Mouse (Mus musculus): Measurements from ENCODE around the gene Pin4. TPM values are rescaled to one million over a fixed set of nuclear protein-coding genes. Genes with fewer than 3 reads are reported as not detected.

Gene Pin4
- total and polyA plus RNA-seq, 3 experiments, result 50.6 to 122 TPM; not detected in 1

GRCm38 (mm10) chrX:102166986-102167385 is 47.7 kb downstream of the Pin4 start:
- Histone ChIP-seq H3K4me3 (ENCODE audit: control insufficient read depth in 1 of 2, insufficient read depth in 1 of 2, low read depth in 2 of 2, low read length in 2 of 2) (no peak overlapping the region), H3K9ac (ENCODE audit: control insufficient read depth, low read depth, low read length, poor library complexity, severe bottlenecking) (no peak overlapping the region), H3K9me3 (replicated peaks; ENCODE audit: insufficient read depth, low read length) (no peaks in the 10 kb centered on the region), H3K27me3 (ENCODE audit: control insufficient read depth in 1 of 2, insufficient read depth in 2 of 2, low read length in 2 of 2) (no peaks in the 10 kb centered on the region), H3K36me3 (ENCODE audit: control insufficient read depth in 1 of 2, insufficient read depth in 2 of 2, low read length in 2 of 2) (peaks cover 0 to 9% of the 10 kb centered on the region in 2 experiments; a peak in 2 of 4 replicates), H3K79me2 (ENCODE audit: control insufficient read depth, insufficient read depth, low read length, poor library complexity) (no peaks in the 10 kb centered on the region), H3K27ac (ENCODE audit: control insufficient read depth, low read depth, low read length) (no peak overlapping the region), H3K4me1 (ENCODE audit: control insufficient read depth in 1 of 2, insufficient read depth in 2 of 2, low read length in 2 of 2) (peaks cover 8% of the 10 kb centered on the region in 2 experiments)
- TF ChIP-seq MAFK (IDR thresholded peaks at IDR 0.05; ENCODE audit: borderline replicate concordance, low read depth, low read length), result no peak
- TF ChIP-seq MYC (IDR thresholded peaks at IDR 0.05; ENCODE audit: low read depth, low read length), result no peak
- TF ChIP-seq GATA1 (IDR thresholded peaks at IDR 0.05; ENCODE audit: low read depth, low read length), result no peak
- TF ChIP-seq CHD1 (IDR thresholded peaks at IDR 0.05; ENCODE audit: low read depth, low read length), result no peak
- no peak for TF ChIP-seq POLR2AphosphoS2 (IDR thresholded peaks at IDR 0.05; ENCODE audit: low read length)
- no peak for TF ChIP-seq POLR2A (IDR thresholded peaks at IDR 0.05; ENCODE audit: control insufficient read depth in 1 of 2, insufficient read depth in 1 of 2, low read depth in 1 of 2, low read length in 2 of 2, poor library complexity in 1 of 2)
- TF ChIP-seq EP300 (IDR thresholded peaks at IDR 0.05; ENCODE audit: low read depth in 1 of 2, low read length in 2 of 2), result no peak
- no peak for TF ChIP-seq ZNF384 (IDR thresholded peaks at IDR 0.05; ENCODE audit: low read depth, low read length)
- TF ChIP-seq RCOR1 (IDR thresholded peaks at IDR 0.05; ENCODE audit: low read depth, low read length), result no peak
- no peak for TF ChIP-seq MYB (IDR thresholded peaks at IDR 0.05; ENCODE audit: low read depth, low read length)
- no peak for TF ChIP-seq JUND (IDR thresholded peaks at IDR 0.05; ENCODE audit: low read depth, low read length)
- TF ChIP-seq E2F4 (IDR thresholded peaks at IDR 0.05; ENCODE audit: borderline replicate concordance, low read depth, low read length), result no peak
- TF ChIP-seq RAD21 (IDR thresholded peaks at IDR 0.05; ENCODE audit: low read depth, low read length), result no peak
- TF ChIP-seq HCFC1 (IDR thresholded peaks at IDR 0.05; ENCODE audit: low read depth, low read length), result no peak
- DNase-seq (ENCODE audit: low read depth, low spot score), result no peak

DNA sequence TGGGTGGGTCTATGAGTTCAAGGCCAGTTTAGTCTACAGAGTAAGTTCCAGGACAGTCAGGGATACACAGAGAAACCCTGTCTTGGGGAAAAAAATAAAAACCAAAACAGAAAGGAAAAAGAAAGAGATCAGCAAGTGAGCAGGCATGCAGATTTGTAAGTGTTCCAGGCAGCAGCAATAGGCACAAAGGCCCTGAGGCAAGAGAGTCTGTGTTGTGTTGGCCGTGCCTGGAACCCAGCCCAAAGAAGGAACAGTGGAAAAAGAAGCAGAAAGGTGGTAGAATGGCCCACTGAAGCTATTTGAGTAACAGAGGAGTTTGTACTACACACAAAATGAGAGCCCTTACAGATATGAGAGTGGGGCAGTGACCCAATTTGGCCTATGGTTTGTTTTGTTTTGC is 50.5 kb downstream of the Pin4 start:
- Histone ChIP-seq H3K27me3 (ENCODE audit: control insufficient read depth in 1 of 2, insufficient read depth in 2 of 2, low read length in 2 of 2) (no peaks in the 10 kb centered on the region), H3K4me3 (ENCODE audit: control insufficient read depth in 1 of 2, insufficient read depth in 1 of 2, low read depth in 2 of 2, low read length in 2 of 2) (no peak overlapping the region), H3K4me1 (ENCODE audit: control insufficient read depth in 1 of 2, insufficient read depth in 2 of 2, low read length in 2 of 2) (peaks cover 8% of the 10 kb centered on the region in 2 experiments), H3K79me2 (ENCODE audit: control insufficient read depth, insufficient read depth, low read length, poor library complexity) (no peaks in the 10 kb centered on the region), H3K9ac (ENCODE audit: control insufficient read depth, low read depth, low read length, poor library complexity, severe bottlenecking) (no peak overlapping the region), H3K36me3 (ENCODE audit: control insufficient read depth in 1 of 2, insufficient read depth in 2 of 2, low read length in 2 of 2) (peaks cover 0 to 9% of the 10 kb centered on the region in 2 experiments; a peak in 2 of 4 replicates), H3K9me3 (replicated peaks; ENCODE audit: insufficient read depth, low read length) (no peaks in the 10 kb centered on the region), H3K27ac (ENCODE audit: control insufficient read depth, low read depth, low read length) (no peak overlapping the region)
- DNase-seq (ENCODE audit: low read depth, low spot score), result no peak
- no peak for TF ChIP-seq CHD1 (IDR thresholded peaks at IDR 0.05; ENCODE audit: low read depth, low read length)
- no peak for TF ChIP-seq RCOR1 (IDR thresholded peaks at IDR 0.05; ENCODE audit: low read depth, low read length)
- no peak for TF ChIP-seq SIN3A (IDR thresholded peaks at IDR 0.05; ENCODE audit: low read length)
- TF ChIP-seq MYC (IDR thresholded peaks at IDR 0.05; ENCODE audit: low read depth, low read length), result no peak
- no peak for TF ChIP-seq KAT2A (conservative IDR thresholded peaks at IDR 0.05; ENCODE audit: low read depth, low read length)
- no peak for TF ChIP-seq MAX (IDR thresholded peaks at IDR 0.05; ENCODE audit: low read length)
- no peak for TF ChIP-seq MXI1 (IDR thresholded peaks at IDR 0.05; ENCODE audit: low read depth, low read length)
- no peak for TF ChIP-seq MEF2A (IDR thresholded peaks at IDR 0.05; ENCODE audit: extremely low read depth, insufficient replicate concordance, low read depth, low read length, poor library complexity, severe bottlenecking)
- no peak for TF ChIP-seq ETS1 (IDR thresholded peaks at IDR 0.05; ENCODE audit: low read depth, low read length)
- no peak for TF ChIP-seq MAFK (IDR thresholded peaks at IDR 0.05; ENCODE audit: borderline replicate concordance, low read depth, low read length)
- TF ChIP-seq NELFE (IDR thresholded peaks at IDR 0.05; ENCODE audit: low read depth, low read length), result no peak
- no peak for TF ChIP-seq MYB (IDR thresholded peaks at IDR 0.05; ENCODE audit: low read depth, low read length)
- TF ChIP-seq ZC3H11A (IDR thresholded peaks at IDR 0.05; ENCODE audit: low read depth, low read length), result no peak
- TF ChIP-seq CTCF (IDR thresholded peaks at IDR 0.05 in 2 of 3, conservative IDR thresholded peaks at IDR 0.05 in 1 of 3; ENCODE audit: control insufficient read depth in 1 of 3, insufficient read depth in 1 of 3, low read depth in 2 of 3, low read length in 3 of 3, poor library complexity in 1 of 3, severe bottlenecking in 1 of 3), result no peak
- no peak for TF ChIP-seq TBP (IDR thresholded peaks at IDR 0.05; ENCODE audit: low read depth, low read length)
- no peak for TF ChIP-seq ZMIZ1 (IDR thresholded peaks at IDR 0.05; ENCODE audit: low read depth, low read length)
- TF ChIP-seq JUND (IDR thresholded peaks at IDR 0.05; ENCODE audit: low read depth, low read length), result no peak
- no peak for TF ChIP-seq NRF1 (IDR thresholded peaks at IDR 0.05; ENCODE audit: insufficient read depth, low read depth, low read length, poor library complexity, severe bottlenecking)
- no peak for TF ChIP-seq POLR2AphosphoS5 (IDR thresholded peaks at IDR 0.05; ENCODE audit: borderline replicate concordance, low read depth, low read length)
- no peak for TF ChIP-seq HCFC1 (IDR thresholded peaks at IDR 0.05; ENCODE audit: low read depth, low read length)

All from MEL (cell line).